Mouse (Mus musculus): ENCODE measurements around the gene Polr1a.
"Not testable (repeated sequence)": the region's sequence is repeated elsewhere in the genome, so short reads cannot be mapped to it uniquely, and the experiment has no call there.

The Polr1a gene

GRCm38 (mm10) chr6:71908481-71909381, at the start of gene Polr1a, which contains the start of gene Ptcd3:
Polr1a (plus strand) TSS chr6:71909053.
Ptcd3 (minus strand) TSS chr6:71908750.
- DNase-seq: peak; percentile 84 to 92

GRCm38 (mm10) chr6:71867751-71868150, 41.1 kb upstream of the Polr1a start:
- no peak for DNase-seq

DNA sequence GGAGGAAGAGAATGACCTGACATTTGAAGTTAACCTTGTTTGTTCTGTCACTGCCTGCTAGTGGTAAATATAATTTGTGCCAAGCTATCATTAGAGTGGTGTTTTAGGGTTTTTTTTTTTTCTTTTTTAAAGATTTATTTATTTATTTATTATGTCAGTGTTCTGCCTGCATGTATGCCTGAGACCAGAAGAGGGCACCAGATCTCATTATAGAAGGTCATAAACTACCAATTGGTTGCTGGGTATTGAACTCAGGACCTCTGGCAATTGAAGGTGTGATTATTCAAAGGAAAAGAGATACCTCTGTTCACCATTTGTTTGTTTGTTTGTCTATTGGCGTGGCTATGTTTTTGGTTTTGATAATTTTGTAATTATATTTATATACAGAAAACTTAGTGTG, 40.0 kb upstream of the Polr1a start:
- DNase-seq: no peak

DNA sequence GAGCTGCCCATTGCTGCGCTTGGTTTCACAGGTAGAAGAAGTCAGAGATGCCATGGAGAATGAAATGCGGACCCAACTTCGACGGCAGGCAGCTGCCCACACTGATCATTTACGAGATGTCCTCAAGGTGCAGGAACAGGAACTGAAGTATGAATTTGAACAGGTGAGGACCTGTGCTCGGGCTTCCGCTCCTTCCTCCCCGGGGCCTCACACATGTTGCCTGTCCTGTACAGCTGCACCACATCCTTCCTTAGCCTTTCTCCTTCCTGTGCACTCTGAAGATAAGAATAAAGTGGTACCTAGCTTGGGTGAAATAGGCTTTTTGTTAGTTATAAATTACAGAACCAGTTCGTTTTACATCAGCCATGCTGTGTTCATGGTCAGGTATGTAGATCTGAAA, 37.5 kb upstream of the Polr1a start:
- no peak for DNase-seq

DNA sequence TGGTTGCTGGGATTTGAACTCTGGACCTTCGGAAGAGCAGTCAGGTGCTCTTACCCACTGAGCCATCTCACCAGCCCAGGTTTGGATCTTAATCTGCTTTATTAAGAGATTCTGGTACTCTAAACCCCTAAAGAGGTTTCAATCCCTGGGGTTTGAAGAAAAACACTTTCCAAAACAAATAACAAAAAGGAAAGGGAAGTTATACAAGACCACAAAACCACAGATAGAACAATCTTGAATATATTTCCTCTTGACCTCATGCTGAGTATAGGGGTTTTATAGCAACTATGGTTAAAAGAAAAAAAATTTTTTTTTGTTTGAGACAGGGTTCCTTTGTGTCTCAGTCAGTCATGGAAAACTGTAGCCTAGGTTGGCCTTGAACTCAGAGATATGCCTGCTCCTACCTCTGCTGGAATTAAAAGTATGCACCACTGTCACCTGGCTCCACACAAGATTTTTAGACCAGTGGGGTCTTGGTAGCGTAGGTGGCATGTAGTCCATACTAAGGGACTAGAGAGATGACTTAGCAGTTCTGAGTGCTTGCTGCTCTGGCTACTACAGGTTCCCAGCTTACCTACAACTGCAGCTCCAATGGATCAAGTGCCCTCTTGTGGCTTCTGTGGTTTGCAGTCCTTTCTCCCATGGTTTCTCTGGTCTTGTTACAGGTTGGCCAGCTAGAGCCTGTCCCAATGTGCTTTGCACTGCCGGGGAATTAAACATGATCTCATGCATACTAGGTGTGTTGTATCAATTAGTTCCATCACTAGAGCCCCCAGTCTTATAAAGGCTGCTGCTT, 30.7 kb upstream of the Polr1a start:
- DNase-seq: no peak

- DNase-seq: no peak
These were observed 15.6 kb upstream of the Polr1a start for GRCm38 (mm10) chr6:71893263-71893662.

GRCm38 (mm10) chr6:71907702-71908235, 1.1 kb upstream of the Polr1a start:
- DNase-seq: no peak

GRCm38 (mm10) chr6:71909384-71909783, 531 bp downstream of the Polr1a start:
- no peak for DNase-seq

- no peak for DNase-seq
These were observed 987 bp downstream of the Polr1a start for GRCm38 (mm10) chr6:71909840-71910239.

GRCm38 (mm10) chr6:71911686-71912450, 3.0 kb downstream of the Polr1a start:
- DNase-seq: no peak

DNA sequence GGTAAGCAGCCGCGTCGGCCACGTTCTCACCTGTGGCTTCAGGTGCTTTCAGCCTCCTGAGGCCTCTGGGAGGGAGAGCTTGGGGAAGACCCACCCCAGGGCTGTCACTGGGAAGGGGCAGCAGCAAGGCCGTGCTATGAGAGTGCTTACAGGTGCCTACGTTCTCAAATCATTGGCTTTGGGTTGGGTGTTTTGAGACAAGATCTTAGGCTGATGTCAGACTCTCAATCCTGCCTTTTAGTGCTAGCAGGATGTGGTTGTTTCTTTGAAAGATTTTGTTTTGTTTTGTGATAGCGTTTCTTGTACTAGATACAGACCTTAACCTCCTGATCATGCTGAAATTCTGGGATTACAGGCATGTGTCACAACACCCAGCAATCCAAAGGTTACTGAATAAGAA, 11.9 kb downstream of the Polr1a start:
- no peak for DNase-seq

- not testable (repeated sequence) for DNase-seq
These were observed 16.4 kb downstream of the Polr1a start for GRCm38 (mm10) chr6:71925233-71925632.

DNA sequence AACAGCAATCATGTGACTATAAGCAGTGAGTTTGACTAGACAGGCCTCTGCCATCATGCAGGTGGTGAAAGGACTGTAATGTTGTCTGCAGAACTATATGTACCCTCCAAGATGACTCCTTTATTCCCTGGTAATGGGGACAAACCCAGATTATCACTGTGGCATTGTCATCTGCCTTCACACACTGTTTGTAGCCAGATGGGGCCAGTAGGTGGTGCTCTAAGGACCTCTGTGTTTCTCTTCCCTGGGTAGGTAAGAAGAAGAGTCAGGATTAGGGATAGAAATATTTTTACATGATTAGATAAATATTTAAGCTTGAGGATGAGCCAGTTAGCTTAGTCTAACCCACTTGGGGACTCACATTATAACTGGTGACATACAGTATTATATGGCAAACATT, 19.1 kb downstream of the Polr1a start:
- DNase-seq: peak; percentile 23 to 60

- no peak for DNase-seq
These were observed 21.2 kb downstream of the Polr1a start for GRCm38 (mm10) chr6:71930053-71930452.

DNA sequence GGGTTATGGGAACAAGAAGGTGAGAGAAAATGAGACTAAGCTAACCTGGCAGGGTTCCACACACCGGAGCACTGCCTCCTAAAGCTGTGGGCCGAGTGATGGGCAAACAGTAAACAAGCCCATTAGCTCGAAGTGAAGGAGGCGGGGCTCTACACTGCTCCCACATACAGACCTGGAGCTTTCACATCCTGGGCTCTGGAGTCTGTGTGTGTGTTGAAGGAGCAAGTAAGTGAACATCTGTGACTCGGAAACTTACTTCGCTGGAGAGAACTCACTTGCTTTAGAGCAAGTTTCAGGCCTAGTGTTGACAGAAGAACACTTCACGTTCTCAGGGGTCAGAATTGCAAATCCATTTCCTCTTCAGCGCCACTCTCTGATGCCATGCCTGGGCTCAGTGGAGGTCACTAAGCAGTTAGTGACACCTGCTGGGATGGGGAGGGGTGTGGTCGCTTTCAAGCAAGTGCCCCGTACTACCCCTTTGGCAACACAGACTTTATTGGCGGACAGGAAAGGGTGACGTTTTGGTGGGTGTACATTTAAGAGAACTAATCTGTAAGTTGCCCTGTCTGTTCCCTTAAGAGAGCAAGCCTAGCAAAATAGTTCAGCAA, 22.1 kb downstream of the Polr1a start:
- no peak for DNase-seq

DNA sequence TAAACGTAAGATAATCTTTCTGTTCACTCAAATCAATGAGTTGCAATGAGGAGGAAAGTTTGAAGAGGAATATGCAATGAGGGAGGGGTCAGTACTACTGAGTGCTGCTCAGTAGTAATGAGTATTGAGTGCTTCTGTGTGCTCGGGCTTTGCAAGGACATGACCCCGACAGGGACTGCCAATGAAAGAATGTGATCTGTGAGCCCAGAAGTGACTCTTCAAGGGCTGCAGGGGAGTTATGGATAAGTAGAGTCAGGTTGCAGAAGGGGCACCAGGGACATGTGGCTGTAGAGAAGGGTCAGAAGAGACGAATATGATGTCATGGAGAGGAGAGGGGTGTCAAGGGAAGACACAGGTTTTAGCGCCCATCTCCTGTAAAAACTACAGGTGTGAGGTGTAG, 23.5 kb downstream of the Polr1a start:
- no peak for DNase-seq

GRCm38 (mm10) chr6:71934081-71934556, 25.3 kb downstream of the Polr1a start:
- DNase-seq: peak in 1 of 2 experiments; percentile 14

GRCm38 (mm10) chr6:71935737-71936136, 26.9 kb downstream of the Polr1a start:
- DNase-seq: no peak

- no peak for DNase-seq
These were observed 32.1 kb downstream of the Polr1a start for GRCm38 (mm10) chr6:71940912-71941311.

DNA sequence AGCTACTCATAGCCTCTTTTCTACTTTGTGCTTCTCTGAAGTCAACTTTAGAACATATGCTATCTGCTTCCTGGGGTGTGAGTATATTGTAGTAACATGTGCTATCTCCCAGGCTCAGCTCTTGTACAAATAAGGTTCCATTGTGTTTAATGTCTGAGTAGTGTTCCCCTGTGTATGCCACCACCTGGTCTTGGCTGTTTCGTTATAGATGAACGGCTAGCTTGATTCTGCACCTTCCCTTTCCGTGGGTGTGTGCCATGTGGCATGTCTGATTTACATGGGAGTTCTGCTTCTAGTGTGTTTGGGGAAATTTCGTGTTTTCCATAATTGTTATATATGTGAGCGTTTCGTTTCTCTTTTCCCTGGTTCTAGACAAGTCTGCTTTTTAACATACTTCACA, 36.2 kb downstream of the Polr1a start:
- no peak for DNase-seq

GRCm38 (mm10) chr6:71946121-71946520, 37.3 kb downstream of the Polr1a start:
- DNase-seq: no peak

DNA sequence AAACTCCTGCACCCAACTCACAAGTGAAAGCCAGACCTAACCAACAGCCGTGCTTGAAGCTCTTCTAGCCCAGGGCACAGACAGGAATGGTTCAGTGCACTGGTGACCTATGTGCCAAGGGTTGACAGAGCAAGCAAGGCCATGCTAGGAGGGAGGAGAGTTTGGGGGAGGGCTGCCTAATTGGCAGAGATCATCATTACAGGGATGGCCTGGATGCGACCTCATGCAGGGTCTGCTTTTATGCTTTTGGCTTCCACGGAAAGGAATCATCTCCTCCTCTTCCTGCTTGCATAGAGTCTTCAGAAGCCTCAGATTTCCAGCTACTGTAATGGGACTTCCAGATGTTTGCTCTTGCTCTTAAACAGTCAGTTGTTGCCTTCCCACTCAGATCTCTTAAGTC, 40.9 kb downstream of the Polr1a start:
- DNase-seq: peak; percentile 14 to 47
